Mouse (Mus musculus): ENCODE results near the gene 1700012B07Rik. TPM values are rescaled to one million over a fixed set of nuclear protein-coding genes. Genes with fewer than 3 reads are reported as not detected.

1700012B07Rik gene
- polyA plus RNA-seq, 1 experiment from 2014 or later = not detected

Other genes starting within 250 kb of the 1700012B07Rik start
- gene Wipi1, start 216.1 kb downstream of the 1700012B07Rik start, polyA plus RNA-seq (2015; fragmentation: Nextera tagmentation; extraction: Ambion mirVana) = 64.6 and 67.4 TPM in 2 replicates
- gene Prkar1a, start 178.6 kb downstream of the 1700012B07Rik start, polyA plus RNA-seq (2015; fragmentation: Nextera tagmentation; extraction: Ambion mirVana) = 309 and 355 TPM in 2 replicates
- gene Fam20a, start 105.8 kb downstream of the 1700012B07Rik start, polyA plus RNA-seq (2015; fragmentation: Nextera tagmentation; extraction: Ambion mirVana) = 7.2 and 8.2 TPM in 2 replicates
- 1.4 and 1.8 TPM in 2 replicates for gene Abca8b, start 167.8 kb upstream of the 1700012B07Rik start, polyA plus RNA-seq (2015; fragmentation: Nextera tagmentation; extraction: Ambion mirVana)